Mouse (Mus musculus) heart, adult 2 months (tissue): Measurements from ENCODE around the gene Henmt1.

Source experiments
- CTCF ChIP-seq: fragments of 200-600 bp; IDR thresholded peaks from 2 replicates; pipeline ENCODE4 v1.8.1; 2022; ENCODE audit warnings: antibody characterized with exemption, mild to moderate bottlenecking, moderate library complexity
- EP300 ChIP-seq: fragments of 200-500 bp; IDR thresholded peaks from 2 replicates; pipeline ENCODE4 v1.6.1; 2011; ENCODE audit warnings: low read depth, low read length, control low read depth; ENCODE audit not compliant: insufficient read depth
- POLR2A ChIP-seq: fragments of 200-500 bp; IDR thresholded peaks from 2 replicates; pipeline ENCODE4 v1.6.1; 2011; ENCODE audit warnings: mild to moderate bottlenecking, low read depth, low read length, control low read depth; ENCODE audit not compliant: insufficient read depth

- TF ChIP-seq POLR2A (no peak), CTCF (no peak), EP300 (no peak)
These were observed 42.3 kb downstream of the Henmt1 start for GRCm38 (mm10) chr3:108981946-108982345.
